Comparison of ENCODE assay signal across 12 mouse cellular contexts in the genomic region with DNA sequence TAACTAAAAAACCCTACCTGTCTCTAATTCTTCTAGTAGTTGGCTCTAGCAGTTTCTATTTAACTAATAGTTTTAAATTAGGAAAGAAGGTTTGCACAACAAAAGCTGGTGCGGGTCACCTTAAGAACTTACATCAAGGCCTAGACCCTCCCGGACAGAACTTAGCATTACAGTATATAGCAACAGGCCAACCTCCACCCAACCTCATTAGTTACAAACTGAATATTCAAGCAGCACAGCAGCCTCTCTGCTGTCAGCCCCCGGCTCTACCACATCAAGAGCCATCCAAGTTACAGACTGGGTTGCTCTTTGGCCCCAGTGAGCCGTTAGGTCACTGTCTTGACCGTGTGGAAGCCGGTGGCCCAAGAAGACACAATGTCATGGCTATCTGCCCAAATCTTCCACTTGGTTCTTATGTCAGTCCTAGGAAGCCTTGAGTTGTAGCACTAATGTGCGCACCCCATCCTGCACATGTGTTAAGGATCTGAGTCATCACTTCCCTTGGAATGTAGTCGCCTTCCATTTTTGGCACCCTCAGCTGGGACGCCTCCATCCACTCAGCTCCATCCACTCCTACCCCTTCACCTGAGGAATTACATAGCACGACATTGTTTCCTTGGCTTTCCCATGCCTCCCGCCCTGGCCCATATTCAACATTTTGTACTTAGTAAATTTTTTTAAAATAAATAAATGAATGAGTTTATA.
"Had no signal": no experiment of that assay in that cellular context is flagged by ENCODE, and none has a peak within 500 bp of the region (broad histone marks: within the 10 kb centered on the region; RNA-seq: fewer than 3 reads in every experiment).

No protein-coding gene starts in this region.

- H3K27ac ChIP-seq: limb, embryonic 12.5 days; liver, embryonic 13.5 days; midbrain, embryonic 13.5 days had no signal

- ATAC-seq: intestine, postnatal 0 days; liver, postnatal 0 days; midbrain, embryonic 13.5 days had no signal

- H3K9ac ChIP-seq: limb, embryonic 12.5 days; liver, embryonic 13.5 days; liver, postnatal 0 days; midbrain, embryonic 13.5 days had no signal

- DNase-seq: kidney, adult 8-10 months; kidney, postnatal 36 days; liver; liver, embryonic 13.5 days; liver, postnatal 0 days; lung, postnatal 36 days; right cerebral cortex, postnatal 4 days; spleen, adult 18-20 months; thymus, postnatal 36 days had no signal

- H3K9me3 ChIP-seq: limb, embryonic 12.5 days; liver, embryonic 13.5 days; midbrain, embryonic 13.5 days had no signal

- H3K4me1 ChIP-seq: limb, embryonic 12.5 days; midbrain, embryonic 13.5 days had no signal

- H3K4me2 ChIP-seq: limb, embryonic 12.5 days; liver, embryonic 13.5 days; midbrain, embryonic 13.5 days had no signal

- H3K36me3 ChIP-seq: limb, embryonic 12.5 days; liver, embryonic 13.5 days; midbrain, embryonic 13.5 days had no signal

- H3K4me3 ChIP-seq: limb, embryonic 12.5 days; liver, embryonic 13.5 days; midbrain, embryonic 13.5 days had no signal

- H3K27me3 ChIP-seq: limb, embryonic 12.5 days; liver, embryonic 13.5 days; midbrain, embryonic 13.5 days had no signal
